Mouse (Mus musculus) right cerebral cortex, adult 2 months (tissue): ENCODE measurements at regions not wholly inside any gene's neighbourhood (a gene's known extent, or its start where the extent isn't known, plus 50 kb on each side); places are given as distances from the start of the nearest gene placed in this dataset.

Source experiments
- DNase-seq, 2 experiments: peaks; one replicate each; pipeline ENCODE4 v3.0.0; 2021 to 2022; ENCODE audit warnings: low spot score in 2 of 2

DNA sequence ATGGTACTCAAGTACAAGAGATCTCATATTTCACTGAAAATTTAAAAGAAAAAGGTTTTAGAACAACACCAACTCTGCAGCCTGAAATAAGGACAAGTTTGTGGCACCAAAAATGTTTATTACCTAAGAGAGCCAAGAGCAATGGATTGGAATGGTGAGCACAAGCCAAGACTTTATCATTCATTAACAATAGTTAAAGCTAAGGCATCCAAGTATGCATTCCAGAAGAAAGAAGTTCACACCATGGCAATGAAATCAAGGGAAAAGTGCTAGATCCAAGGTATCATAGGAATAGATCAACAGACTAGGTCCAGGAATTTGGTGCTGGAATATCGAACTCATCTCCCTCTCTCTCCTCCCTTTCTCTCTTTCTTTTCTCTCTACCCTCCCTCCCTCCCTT lies 63.8 kb upstream of the P3h2 start:
- DNase-seq, result no peak

- DNase-seq, result no peak
Measured at GRCm38 (mm10) chr16:26168216-26168615, 62.6 kb upstream of the P3h2 start.

DNA sequence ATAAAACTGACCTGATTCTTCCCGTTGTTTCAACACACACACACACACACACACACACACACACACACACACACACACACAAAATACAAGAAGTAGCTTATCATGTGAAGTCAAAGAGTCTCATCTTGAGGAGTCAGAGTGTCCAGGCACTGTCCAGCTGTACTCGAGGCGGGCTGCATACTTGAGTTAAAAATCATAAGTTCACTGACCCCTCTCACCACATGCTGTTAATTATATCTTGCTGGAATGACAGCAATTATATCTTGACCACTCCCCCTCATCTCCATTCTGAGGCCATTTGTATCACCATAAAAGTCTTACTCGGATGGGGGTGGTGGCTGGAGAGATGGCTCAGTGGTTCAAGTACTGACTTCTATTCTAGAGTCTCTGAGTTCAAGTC lies 58.5 kb upstream of the P3h2 start:
- no peak for DNase-seq

DNA sequence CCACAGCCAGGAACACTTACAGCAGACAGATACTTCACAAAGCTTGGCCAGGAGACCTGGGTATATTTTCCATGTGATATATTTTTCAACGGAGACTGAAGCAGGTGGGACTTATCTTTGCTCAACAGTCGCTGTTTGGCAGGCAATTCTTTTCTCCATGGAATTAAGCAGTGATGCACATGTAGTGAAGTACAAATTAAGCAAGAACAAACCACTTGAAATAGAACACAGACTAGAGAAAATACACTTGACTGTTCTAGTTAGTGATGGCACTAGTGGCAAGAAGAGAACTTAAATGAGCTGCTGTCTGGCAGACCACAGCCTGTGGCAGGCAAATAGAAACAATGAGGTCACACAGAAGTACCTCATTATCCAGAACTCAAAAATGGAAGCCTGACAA lies 57.8 kb upstream of the P3h2 start:
- no peak for DNase-seq

DNA sequence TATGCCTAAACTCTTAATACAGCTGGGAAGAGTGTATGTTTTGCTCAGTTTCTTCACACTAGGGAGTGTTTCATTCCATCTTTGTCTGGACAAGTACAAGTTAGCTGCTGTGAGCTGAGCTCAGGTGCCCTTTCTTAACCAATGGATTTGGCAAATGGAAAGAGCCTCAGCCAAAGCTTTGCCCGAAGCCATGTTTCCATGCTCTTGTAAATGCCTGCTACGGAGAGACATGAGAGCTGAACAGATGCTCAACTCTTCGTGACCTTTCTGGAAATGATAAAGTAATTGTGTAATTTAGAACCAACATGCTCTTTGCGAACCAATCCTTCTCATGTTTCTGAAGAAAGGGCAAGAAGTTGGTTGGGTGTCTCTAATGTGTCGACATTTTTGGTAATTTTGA lies 52.0 kb upstream of the P3h2 start:
- DNase-seq, result no peak
